Mouse (Mus musculus) heart, embryonic 14.5 days (tissue): ENCODE data around the gene Arntl2. TPM values are rescaled to one million over a fixed set of nuclear protein-coding genes. Genes with fewer than 3 reads are reported as not detected.

Source experiments
- ATAC-seq: fragments of 200-750 bp; cut with Nextera tagmentation; 2 replicates; pipeline ENCODE4 v1.8.0; 2017; ENCODE audit warnings: low read depth, moderate TSS enrichment; ENCODE audit not compliant: insufficient number of reproducible peaks, insufficient read depth, low FRiP score
- H3K27ac ChIP-seq, 2 experiments: fragments of 200-500 bp in 1 of 2; fragments of 300-500 bp in 1 of 2; sonication (generic) in 1 of 2; replicated peaks in 1 of 2; 2 replicates each; pipeline ENCODE4 v1.5.1; 2012 to 2014; ENCODE audit warnings: low read depth in 2 of 2, low read length in 2 of 2, control low read depth in 1 of 2, mild to moderate bottlenecking in 1 of 2, mixed read lengths in 1 of 2; ENCODE audit not compliant: control insufficient read depth in 1 of 2, insufficient read depth in 1 of 2
- H3K27me3 ChIP-seq: fragments of 300-500 bp; sonication (generic); 2 replicates; pipeline ENCODE4 v1.6.1; 2014; ENCODE audit warnings: mild to moderate bottlenecking, low read length, control low read depth; ENCODE audit not compliant: control insufficient read depth, insufficient read depth
- H3K36me3 ChIP-seq: fragments of 300-500 bp; sonication (generic); 2 replicates; pipeline ENCODE4 v1.6.1; 2014; ENCODE audit warnings: mild to moderate bottlenecking, control low read depth, low read length, mixed read lengths; ENCODE audit not compliant: control insufficient read depth, insufficient read depth
- H3K4me1 ChIP-seq, 2 experiments: fragments of 200-500 bp in 1 of 2; fragments of 300-500 bp in 1 of 2; sonication (generic) in 1 of 2; 2 replicates each; pipeline ENCODE4 v1.6.1; 2012 to 2014; ENCODE audit warnings: low read length in 2 of 2, control low read depth in 1 of 2, mixed read lengths in 1 of 2; ENCODE audit not compliant: control insufficient read depth in 2 of 2, insufficient read depth in 2 of 2
- H3K4me2 ChIP-seq: fragments of 300-500 bp; sonication (generic); 2 replicates; pipeline ENCODE4 v1.6.1; 2014; ENCODE audit warnings: mild to moderate bottlenecking, low read length
- H3K4me3 ChIP-seq, 2 experiments: fragments of 200-500 bp in 1 of 2; fragments of 300-500 bp in 1 of 2; sonication (generic) in 1 of 2; 2 replicates each; pipeline ENCODE4 v1.5.1; 2012 to 2014; ENCODE audit warnings: low read length in 2 of 2, mild to moderate bottlenecking in 2 of 2, control low read depth in 1 of 2, low read depth in 1 of 2, moderate library complexity in 1 of 2; ENCODE audit not compliant: control insufficient read depth in 1 of 2, insufficient read depth in 1 of 2
- H3K9ac ChIP-seq: fragments of 300-500 bp; sonication (generic); 2 replicates; pipeline ENCODE4 v1.6.1; 2014; ENCODE audit warnings: mild to moderate bottlenecking, low read length
- H3K9me3 ChIP-seq: fragments of 300-500 bp; sonication (generic); 2 replicates; pipeline ENCODE4 v1.6.1; 2016; ENCODE audit warnings: low read length, control low read depth; ENCODE audit not compliant: control insufficient read depth
- WGBS: fragments of 180-500 bp; shearing (Covaris S2); extraction: QIAGEN DNeasy Blood & Tissue Kit; methylation state at CpG from one replicate; pipeline ENCODE4 v1.1.7; 2014; 5-methylcytosine and 5-hydroxymethylcytosine counted together
- polyA plus RNA-seq: library from polyadenylated mRNA; unstranded; fragments of >200 nt; fragmentation: Nextera tagmentation; extraction: Ambion mirVana; gene quantifications from 2 replicates; pipeline ENCODE4 v1.2.1, GENCODE M21; 2014

Gene Arntl2
- 2.1 and 3.7 TPM in 2 replicates for polyA plus RNA-seq

DNA sequence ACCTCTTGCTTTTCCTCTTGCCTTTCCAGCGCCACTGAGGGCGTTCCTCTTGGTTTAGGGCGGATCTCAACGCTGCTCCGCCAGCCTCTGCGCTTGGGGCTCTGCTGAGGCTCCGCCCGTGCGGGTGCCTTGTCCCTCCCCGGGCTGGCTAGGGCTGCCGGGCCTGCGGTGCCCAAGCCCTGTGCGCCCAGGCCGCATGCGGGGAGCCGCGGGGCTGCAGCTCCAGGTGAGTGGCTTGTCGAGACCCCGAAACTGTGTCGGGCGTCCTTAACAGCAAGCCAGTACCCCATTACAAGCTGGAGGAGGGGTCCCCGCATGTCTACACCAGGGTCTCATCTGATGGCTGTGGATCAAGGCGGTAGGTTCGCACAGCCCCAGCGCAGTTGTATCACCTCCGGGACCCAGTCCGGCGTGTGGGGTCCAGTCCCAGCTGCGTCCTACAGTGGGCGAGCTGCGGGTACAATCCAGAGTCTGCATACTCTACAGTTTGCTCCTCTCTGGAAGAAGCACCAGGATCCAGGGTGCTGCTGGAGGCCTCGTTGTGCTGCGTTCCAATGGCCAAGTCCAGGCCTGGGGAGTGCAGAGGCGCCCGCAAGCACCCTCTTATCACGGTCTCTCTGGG is at the start of gene Arntl2:
TSS of gene Arntl2 (plus strand) at position 132 of the 622 bp plus-strand sequence.
- Histone ChIP-seq H3K4me2 (peak within 1 kb of the TSS; percentile 87), H3K4me1 (peaks cover 3 to 11% of the 10 kb centered on the region in 2 experiments; a peak in 3 of 4 replicates), H3K9ac (peak within 1 kb of the TSS; percentile 72), H3K36me3 (no peaks in the 10 kb centered on the region), H3K27ac (no peak within 1 kb of the TSS), H3K27me3 (0 out of 2 replicates have a peak, but pooled peaks cover 3% of the 10 kb centered on the region), H3K4me3 (peak within 1 kb of the TSS; percentile 54 to 72), H3K9me3 (no peaks in the 10 kb centered on the region)
- ATAC-seq, result peak; percentile 95
- under 1% methylated on average over 36 of the region's 36 CpGs for WGBS

DNA sequence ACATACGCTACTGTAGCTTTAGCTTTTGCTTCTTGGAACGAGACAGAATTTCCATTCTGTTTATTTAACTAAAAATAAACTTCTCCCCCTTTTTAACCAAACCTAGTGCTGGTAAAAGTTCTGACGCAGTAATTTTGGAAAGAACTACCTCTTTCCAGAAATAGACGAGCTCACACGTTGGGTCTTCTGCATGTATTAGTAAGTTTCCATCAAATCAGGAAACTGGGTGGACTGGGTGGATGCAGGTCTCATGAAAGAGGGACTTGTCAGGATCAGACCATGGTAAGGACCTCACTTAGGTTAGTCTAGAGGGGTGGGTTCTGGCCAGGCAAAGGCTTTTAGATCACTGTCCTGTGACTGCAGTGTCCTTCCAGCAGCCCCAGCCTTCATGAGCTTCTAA is 49.3 kb upstream of the Arntl2 start:
- peak overlapping the region in 1 of 2 experiments; percentile 33; a peak in 1 of 4 replicates for H3K27ac ChIP-seq
- ATAC-seq, result no peak
- H3K4me1 ChIP-seq, result peaks cover 11 to 65% of the 10 kb centered on the region in 2 experiments
- no peak overlapping the region for H3K4me3 ChIP-seq
- no peak overlapping the region for H3K4me2 ChIP-seq
- 55% methylated on average over 5 of the region's 5 CpGs for WGBS
- no peak overlapping the region for H3K9ac ChIP-seq
- H3K27me3 ChIP-seq, result no peaks in the 10 kb centered on the region
- H3K36me3 ChIP-seq, result no peaks in the 10 kb centered on the region
- H3K9me3 ChIP-seq, result no peaks in the 10 kb centered on the region

DNA sequence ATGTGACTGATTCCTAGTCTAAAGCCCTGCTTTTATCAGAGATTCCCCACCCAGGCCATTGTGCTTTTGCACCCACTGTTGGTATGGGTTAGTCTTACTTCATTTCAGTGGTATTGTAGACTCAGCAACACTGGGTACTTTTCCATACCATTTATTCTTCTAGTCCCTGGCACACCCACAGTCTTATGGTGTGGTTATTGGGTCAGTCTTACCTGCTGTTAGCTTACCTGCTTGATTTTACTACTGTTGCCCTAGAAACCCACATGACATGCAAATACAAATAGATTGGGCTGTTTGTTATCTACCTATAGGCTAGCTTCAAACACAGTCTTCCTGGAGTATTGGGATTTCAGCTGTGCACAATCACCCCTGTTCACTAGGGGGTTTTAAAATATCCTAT is 48.8 kb upstream of the Arntl2 start:
- no peak overlapping the region for H3K4me2 ChIP-seq
- H3K36me3 ChIP-seq, result no peaks in the 10 kb centered on the region
- H3K27ac ChIP-seq, result peak overlapping the region in 1 of 2 experiments; percentile 33; a peak in 1 of 4 replicates
- H3K4me3 ChIP-seq, result no peak overlapping the region
- no peaks in the 10 kb centered on the region for H3K27me3 ChIP-seq
- peaks cover 12 to 68% of the 10 kb centered on the region in 2 experiments for H3K4me1 ChIP-seq
- H3K9me3 ChIP-seq, result no peaks in the 10 kb centered on the region
- H3K9ac ChIP-seq, result no peak overlapping the region
- no peak for ATAC-seq

DNA sequence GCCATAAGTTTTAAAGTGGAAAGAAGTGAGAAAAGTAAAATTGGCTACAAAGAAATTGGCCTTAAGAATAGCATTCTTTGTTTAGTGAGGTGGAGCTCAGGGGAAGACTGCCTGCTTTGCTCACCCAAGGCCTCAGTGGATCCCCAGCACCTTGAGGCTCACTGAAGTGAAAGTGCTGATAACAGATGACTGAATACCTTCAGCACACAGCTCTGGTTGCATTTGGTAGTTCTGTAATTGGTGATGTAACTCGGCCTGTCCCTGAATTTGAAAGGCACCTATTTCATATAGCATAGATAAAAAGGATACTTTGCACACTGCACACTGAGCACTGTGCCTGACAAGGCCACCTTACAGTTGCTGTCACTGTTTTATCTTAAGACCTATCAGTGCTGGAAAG is 47.6 kb upstream of the Arntl2 start:
- H3K27ac ChIP-seq, result peak overlapping the region; percentile 39 to 64; a peak in 3 of 4 replicates
- 35% methylated on average over 1 of the region's 1 CpGs for WGBS
- H3K4me1 ChIP-seq, result peaks cover 16 to 77% of the 10 kb centered on the region in 2 experiments

DNA sequence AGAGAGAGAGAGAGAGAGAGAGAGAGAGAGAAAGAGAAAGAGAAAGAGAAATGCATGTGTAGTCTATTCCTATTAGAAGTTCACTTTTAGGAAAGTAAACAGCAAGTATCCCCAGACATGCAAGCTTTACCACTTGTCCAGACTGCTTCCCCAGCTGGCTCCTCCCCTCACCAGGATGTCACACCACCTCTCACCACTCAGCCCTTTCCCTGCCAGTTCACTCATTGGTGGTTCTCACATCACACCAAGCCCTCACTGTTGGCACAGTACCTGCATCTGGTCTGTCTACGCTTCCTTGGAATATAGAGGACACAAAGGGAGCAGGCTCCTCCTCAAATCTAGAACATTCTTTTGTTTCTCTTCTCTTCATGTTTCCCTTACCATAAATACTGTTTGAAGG is 44.2 kb upstream of the Arntl2 start:
- Histone ChIP-seq H3K27me3 (no peaks in the 10 kb centered on the region), H3K4me3 (no peak overlapping the region), H3K4me1 (peaks cover 25 to 82% of the 10 kb centered on the region in 2 experiments), H3K27ac (peak overlapping the region; percentile 51 to 78), H3K9me3 (no peaks in the 10 kb centered on the region), H3K9ac (peak overlapping the region; percentile 50; the same call in 1 of the 2 replicates), H3K36me3 (no peaks in the 10 kb centered on the region; the same call in 1 of the 2 replicates), H3K4me2 (0 out of 2 replicates have a peak overlapping the region, but pooled peaks have one; percentile 25)
- peak; percentile 59; the same call in 1 of the 2 replicates for ATAC-seq
- 28% methylated on average over 1 of the region's 1 CpGs for WGBS

More for the DNA sequence above, 47.6 kb upstream of the Arntl2 start:
- Histone ChIP-seq H3K4me2 (no peak overlapping the region), H3K4me3 (no peak overlapping the region), H3K9me3 (no peaks in the 10 kb centered on the region), H3K27me3 (no peaks in the 10 kb centered on the region), H3K36me3 (no peaks in the 10 kb centered on the region), H3K9ac (peak overlapping the region; percentile 38; the same call in 1 of the 2 replicates)
- no peak for ATAC-seq

DNA sequence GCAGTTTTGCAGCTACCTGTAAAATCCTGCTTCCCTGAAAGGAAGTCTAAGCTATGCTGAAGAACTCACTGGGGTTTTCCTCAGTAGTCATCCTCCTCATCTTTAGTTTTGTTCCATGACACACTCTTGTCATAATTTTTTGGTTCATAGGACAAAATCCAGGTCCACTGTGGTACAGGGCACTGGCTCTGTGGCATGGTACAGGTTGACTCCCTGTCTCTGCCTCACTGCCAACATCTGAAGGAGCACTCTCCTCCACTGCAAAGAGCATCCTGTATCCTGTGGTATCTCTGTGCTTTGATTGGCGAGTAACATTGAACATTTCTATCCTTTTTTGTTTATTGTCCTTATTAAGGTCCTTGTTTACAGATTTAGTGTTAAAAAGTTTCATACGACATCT is 43.7 kb upstream of the Arntl2 start:
- H3K4me3 ChIP-seq, result no peak overlapping the region
- peaks cover 25 to 78% of the 10 kb centered on the region in 2 experiments for H3K4me1 ChIP-seq
- no peaks in the 10 kb centered on the region for H3K27me3 ChIP-seq
- H3K9ac ChIP-seq, result peak overlapping the region; percentile 50; the same call in 1 of the 2 replicates
- ATAC-seq, result no peak
- no peaks in the 10 kb centered on the region for H3K9me3 ChIP-seq
- H3K4me2 ChIP-seq, result 0 out of 2 replicates have a peak overlapping the region, but pooled peaks have one; percentile 25
- no peaks in the 10 kb centered on the region; the same call in 1 of the 2 replicates for H3K36me3 ChIP-seq
- peak overlapping the region; percentile 51 to 78 for H3K27ac ChIP-seq
- WGBS, result 76% methylated on average over 2 of the region's 2 CpGs

DNA sequence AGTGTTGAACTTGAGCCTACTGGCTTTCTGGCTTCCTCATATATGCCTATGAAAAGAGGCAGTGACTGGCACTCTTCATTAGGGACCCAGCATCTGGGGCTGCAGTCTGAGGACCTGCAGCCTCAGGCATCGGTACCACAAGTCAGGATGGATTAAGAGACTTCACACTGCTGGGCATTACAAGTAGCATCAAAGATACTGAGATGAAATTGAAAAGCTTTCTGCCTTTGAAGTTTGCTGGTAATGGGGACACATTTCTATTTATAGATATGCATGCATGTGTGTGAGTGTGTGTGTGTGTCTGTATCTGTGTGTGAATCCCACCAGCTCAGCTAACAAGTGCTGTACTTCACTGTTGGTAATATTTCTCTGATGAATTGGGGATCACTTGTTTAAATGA is 43.2 kb upstream of the Arntl2 start:
- no peak overlapping the region for H3K4me2 ChIP-seq
- H3K9me3 ChIP-seq, result no peaks in the 10 kb centered on the region
- H3K36me3 ChIP-seq, result no peaks in the 10 kb centered on the region; the same call in 1 of the 2 replicates
- H3K27ac ChIP-seq, result peak overlapping the region in 1 of 2 experiments; percentile 78; a peak in 1 of 4 replicates
- no peak overlapping the region for H3K4me3 ChIP-seq
- H3K9ac ChIP-seq, result no peak overlapping the region
- 25% methylated on average over 1 of the region's 1 CpGs for WGBS
- ATAC-seq, result no peak
- H3K4me1 ChIP-seq, result peaks cover 25 to 73% of the 10 kb centered on the region in 2 experiments
- H3K27me3 ChIP-seq, result no peaks in the 10 kb centered on the region
